ENCODE assay signal across 12 mouse cellular contexts in genomic region chr6:94577991-94578390, GRCm38 (mm10).
A peak's percentile ranks its signal among the peaks of the same experiment; 100 is the strongest.
DNase-seq lines count a peak whose midpoint lies in the region; ATAC-seq lines count a peak whose summit lies in the region.
"Had no signal": no experiment of that assay in that cellular context is flagged by ENCODE, and none has a peak within 500 bp of the region (broad histone marks: within the 10 kb centered on the region; RNA-seq: fewer than 3 reads in every experiment).

No protein-coding gene starts in this region.

- DNase-seq in right cerebral cortex, adult 18-20 months = peak; percentile 39
- DNase-seq in right cerebral cortex, postnatal 14 days = no peak
- DNase-seq in midbrain, embryonic 10.5 days (ENCODE audit: low spot score) = peak; percentile 57
- DNase-seq in adrenal gland, postnatal 36 days = no peak
- no peak for DNase-seq in kidney, postnatal 36 days
- DNase-seq in gastrocnemius, postnatal 25 days = no peak
- DNase-seq: cerebellum, adult 18-20 months; kidney, adult 18-20 months had no signal

- no peaks in the 10 kb centered on the region for H3K36me3 ChIP-seq in forebrain, embryonic 15.5 days
- H3K36me3 ChIP-seq in midbrain, embryonic 10.5 days = no peaks in the 10 kb centered on the region
- H3K36me3 ChIP-seq: lung, embryonic 15.5 days had no signal

- H3K4me3 ChIP-seq in forebrain, embryonic 15.5 days = no peak overlapping the region
- no peak overlapping the region for H3K4me3 ChIP-seq in midbrain, embryonic 10.5 days
- H3K4me3 ChIP-seq: heart, embryonic 13.5 days; lung, embryonic 15.5 days; myocyte had no signal

- ATAC-seq in forebrain, embryonic 15.5 days (replicated peaks) = peak; percentile 89

- 9% methylated on average over 8 of the region's 8 CpGs for WGBS in forebrain, embryonic 15.5 days
- WGBS in midbrain, embryonic 10.5 days = 41% methylated on average over 8 of the region's 8 CpGs

- no peak overlapping the region for H3K9ac ChIP-seq in forebrain, embryonic 15.5 days (replicated peaks)
- H3K9ac ChIP-seq: heart, embryonic 13.5 days; lung, embryonic 15.5 days had no signal

- H3K27me3 ChIP-seq in forebrain, embryonic 15.5 days = no peaks in the 10 kb centered on the region
- no peaks in the 10 kb centered on the region for H3K27me3 ChIP-seq in midbrain, embryonic 10.5 days (ENCODE audit: low read depth, poor library complexity, severe bottlenecking)
- H3K27me3 ChIP-seq: heart, embryonic 13.5 days; lung, embryonic 15.5 days had no signal

- H3K4me2 ChIP-seq in forebrain, embryonic 15.5 days (replicated peaks) = no peak overlapping the region
- H3K4me2 ChIP-seq: heart, embryonic 13.5 days; lung, embryonic 15.5 days had no signal

- H3K4me1 ChIP-seq in forebrain, embryonic 15.5 days = peaks cover 26% of the 10 kb centered on the region
- H3K4me1 ChIP-seq in midbrain, embryonic 10.5 days = peaks cover 43% of the 10 kb centered on the region
- H3K4me1 ChIP-seq: lung, embryonic 15.5 days had no signal

- H3K27ac ChIP-seq in forebrain, embryonic 15.5 days (replicated peaks) = 0 out of 2 replicates have a peak overlapping the region, but pooled peaks have one; percentile 40
- peak overlapping the region; percentile 85 for H3K27ac ChIP-seq in midbrain, embryonic 10.5 days (replicated peaks)
- H3K27ac ChIP-seq: heart, embryonic 13.5 days; lung, embryonic 15.5 days had no signal

- H3K9me3 ChIP-seq in forebrain, embryonic 15.5 days = no peaks in the 10 kb centered on the region
- no peaks in the 10 kb centered on the region for H3K9me3 ChIP-seq in midbrain, embryonic 10.5 days (replicated peaks)
- H3K9me3 ChIP-seq: heart, embryonic 13.5 days; lung, embryonic 15.5 days had no signal

Comparison
In these comparisons a context has a peak if more than half of its experiments do, and no peak if none do; other contexts are left out.
1. DNase-seq: peak in right cerebral cortex, adult 18-20 months (single experiment) and midbrain, embryonic 10.5 days (single experiment); none in right cerebral cortex, postnatal 14 days (single experiment), adrenal gland, postnatal 36 days (0 of 2), kidney, postnatal 36 days (0 of 2) and gastrocnemius, postnatal 25 days (single experiment).